Mouse (Mus musculus) CH12.LX (cell line): ENCODE measurements around the gene Foxr1. TPM values are rescaled to one million over a fixed set of nuclear protein-coding genes. Genes with fewer than 3 reads are reported as not detected.

Experiments used
- DNase-seq: peaks from one replicate; pipeline ENCODE4 v3.0.0-alpha.2; 2013; ENCODE audit errors: extremely low read depth
- H3K27ac ChIP-seq: 2 replicates; pipeline ENCODE4 v1.5.1; 2012; ENCODE audit warnings: low read depth, mild to moderate bottlenecking, control low read depth, moderate library complexity; ENCODE audit not compliant: insufficient read depth
- H3K27me3 ChIP-seq: replicated peaks from 2 replicates; pipeline ENCODE3; 2012; ENCODE audit warnings: inconsistent platforms
- H3K36me3 ChIP-seq, 2 experiments: replicated peaks in 1 of 2; 2 replicates each; pipeline versions ENCODE3 to v1.6.1; 2012; ENCODE audit warnings: inconsistent platforms in 1 of 2, low read length in 1 of 2, mild to moderate bottlenecking in 1 of 2, mixed read lengths in 1 of 2, moderate library complexity in 1 of 2; ENCODE audit not compliant: control insufficient read depth in 1 of 2, insufficient read depth in 1 of 2
- H3K4me1 ChIP-seq, 2 experiments: 2 replicates each; pipeline ENCODE4 v1.6.1; 2012; ENCODE audit warnings: inconsistent platforms in 1 of 2, moderate library complexity in 1 of 2; ENCODE audit not compliant: insufficient read depth in 2 of 2, control insufficient read depth in 1 of 2
- H3K4me2 ChIP-seq: 2 replicates; pipeline ENCODE4 v1.6.1; 2012; ENCODE audit warnings: low read depth, mild to moderate bottlenecking, control low read depth; ENCODE audit not compliant: poor library complexity, insufficient read depth, severe bottlenecking
- H3K4me3 ChIP-seq, 3 experiments: fragments of 150-350 bp in 1 of 3; sonication (generic) in 1 of 3; replicated peaks in 1 of 3; 2 replicates each; pipeline versions ENCODE3 to v1.5.1; 2011 to 2012; ENCODE audit warnings: low read depth in 2 of 3, low read length in 2 of 3, mild to moderate bottlenecking in 2 of 3, moderate library complexity in 2 of 3, control low read depth in 1 of 3, improper control_type of control experiment in 1 of 3, inconsistent platforms in 1 of 3, mixed read lengths in 1 of 3; ENCODE audit not compliant: poor library complexity in 1 of 3
- H3K79me2 ChIP-seq: replicated peaks from 2 replicates; pipeline ENCODE4 v1.6.1; 2012; ENCODE audit warnings: mild to moderate bottlenecking, moderate library complexity; ENCODE audit not compliant: control insufficient read depth, poor library complexity, insufficient read depth, severe bottlenecking; ENCODE audit errors: extremely low read depth
- H3K9ac ChIP-seq: 2 replicates; pipeline ENCODE4 v1.6.1; 2012; ENCODE audit warnings: low read depth, mild to moderate bottlenecking, control low read depth, moderate library complexity; ENCODE audit not compliant: insufficient read depth
- H3K9me3 ChIP-seq: replicated peaks from 2 replicates; pipeline ENCODE3; 2012; ENCODE audit warnings: low read length, inconsistent platforms, mixed read lengths
- CHD1 ChIP-seq: IDR thresholded peaks from 2 replicates; pipeline ENCODE4 v1.6.1; 2012; ENCODE audit warnings: low read depth, low read length, improper control_type of control experiment, inconsistent platforms
- CHD2 ChIP-seq: IDR thresholded peaks from 2 replicates; pipeline ENCODE4 v1.6.1; 2011; ENCODE audit warnings: low read length, improper control_type of control experiment
- CTCF ChIP-seq, 2 experiments: IDR thresholded peaks in 1 of 2; conservative IDR thresholded peaks in 1 of 2; 2 replicates each; pipeline ENCODE4 v1.5.1; 2011 to 2012; ENCODE audit warnings: low read depth in 2 of 2, low read length in 2 of 2, improper control_type of control experiment in 1 of 2, inconsistent platforms in 1 of 2, mild to moderate bottlenecking in 1 of 2, moderate library complexity in 1 of 2
- E2F4 ChIP-seq: IDR thresholded peaks from 2 replicates; pipeline ENCODE4 v1.6.1; 2011; ENCODE audit warnings: low read depth, low read length, improper control_type of control experiment; ENCODE audit not compliant: insufficient replicate concordance
- EP300 ChIP-seq: IDR thresholded peaks from 2 replicates; pipeline ENCODE4 v1.6.1; 2011; ENCODE audit warnings: low read length, improper control_type of control experiment
- ETS1 ChIP-seq: conservative IDR thresholded peaks from 2 replicates; pipeline ENCODE4 v1.6.1; 2012; ENCODE audit warnings: low read depth, mild to moderate bottlenecking, inconsistent platforms, low read length, improper control_type of control experiment, moderate library complexity
- GABPA ChIP-seq: IDR thresholded peaks from 2 replicates; pipeline ENCODE4 v1.6.1; 2012; ENCODE audit warnings: low read depth, low read length, improper control_type of control experiment, inconsistent platforms; ENCODE audit not compliant: insufficient replicate concordance
- HCFC1 ChIP-seq: IDR thresholded peaks from 2 replicates; pipeline ENCODE4 v1.6.1; 2012; ENCODE audit warnings: low read depth, mild to moderate bottlenecking, inconsistent platforms, low read length, improper control_type of control experiment
- IRF4 ChIP-seq: IDR thresholded peaks from 2 replicates; pipeline ENCODE4 v1.6.1; 2014; ENCODE audit warnings: low read depth, mild to moderate bottlenecking, inconsistent platforms, low read length, improper control_type of control experiment
- JUND ChIP-seq: conservative IDR thresholded peaks from 2 replicates; pipeline ENCODE4 v1.6.1; 2011; ENCODE audit warnings: low read depth, low read length, improper control_type of control experiment
- KAT2A ChIP-seq: IDR thresholded peaks from 2 replicates; pipeline ENCODE4 v1.6.1; 2012; ENCODE audit warnings: low read length, improper control_type of control experiment, inconsistent platforms; ENCODE audit not compliant: insufficient replicate concordance
- MAFK ChIP-seq: IDR thresholded peaks from 2 replicates; pipeline ENCODE4 v1.6.1; 2011; ENCODE audit warnings: low read length, improper control_type of control experiment; ENCODE audit not compliant: insufficient replicate concordance
- MAX ChIP-seq: IDR thresholded peaks from 2 replicates; pipeline ENCODE4 v1.6.1; 2011; ENCODE audit warnings: low read length, improper control_type of control experiment
- MAZ ChIP-seq: IDR thresholded peaks from 2 replicates; pipeline ENCODE4 v1.6.1; 2012; ENCODE audit warnings: low read depth, mild to moderate bottlenecking, inconsistent platforms, low read length, improper control_type of control experiment, moderate library complexity
- MEF2A ChIP-seq: IDR thresholded peaks from 2 replicates; pipeline ENCODE4 v1.6.1; 2014; ENCODE audit warnings: low read depth, mild to moderate bottlenecking, inconsistent platforms, low read length, improper control_type of control experiment, borderline replicate concordance
- MXI1 ChIP-seq: IDR thresholded peaks from 2 replicates; pipeline ENCODE4 v1.6.1; 2011; ENCODE audit warnings: mild to moderate bottlenecking, low read depth, low read length, improper control_type of control experiment
- NELFE ChIP-seq: IDR thresholded peaks from 2 replicates; pipeline ENCODE4 v1.6.1; 2011; ENCODE audit warnings: low read depth, low read length, improper control_type of control experiment
- NRF1 ChIP-seq: IDR thresholded peaks from 2 replicates; pipeline ENCODE4 v1.6.1; 2014; ENCODE audit warnings: low read depth, mild to moderate bottlenecking, inconsistent platforms, low read length, improper control_type of control experiment, moderate library complexity
- PAX5 ChIP-seq: IDR thresholded peaks from 2 replicates; pipeline ENCODE4 v1.6.1; 2012; ENCODE audit warnings: low read length, inconsistent platforms, mixed read lengths
- RAD21 ChIP-seq: IDR thresholded peaks from 2 replicates; pipeline ENCODE4 v1.6.1; 2011; ENCODE audit warnings: low read depth, mild to moderate bottlenecking, low read length, improper control_type of control experiment, moderate library complexity
- SIN3A ChIP-seq: IDR thresholded peaks from 2 replicates; pipeline ENCODE4 v1.6.1; 2012; ENCODE audit warnings: low read length, improper control_type of control experiment, inconsistent platforms
- UBTF ChIP-seq: IDR thresholded peaks from 2 replicates; pipeline ENCODE4 v1.6.1; 2012; ENCODE audit warnings: low read depth, mild to moderate bottlenecking, inconsistent platforms, low read length, improper control_type of control experiment, moderate library complexity
- USF1 ChIP-seq: IDR thresholded peaks from 2 replicates; pipeline ENCODE4 v1.6.1; 2014; ENCODE audit warnings: low read depth, mild to moderate bottlenecking, inconsistent platforms, low read length, improper control_type of control experiment
- USF2 ChIP-seq: conservative IDR thresholded peaks from 2 replicates; pipeline ENCODE4 v1.6.1; 2011; ENCODE audit warnings: low read depth, low read length, improper control_type of control experiment
- ZKSCAN1 ChIP-seq: IDR thresholded peaks from 2 replicates; pipeline ENCODE4 v1.6.1; 2012; ENCODE audit warnings: low read depth, inconsistent platforms, low read length, improper control_type of control experiment, borderline replicate concordance
- ZMIZ1 ChIP-seq: IDR thresholded peaks from 2 replicates; pipeline ENCODE4 v1.6.1; 2012; ENCODE audit warnings: low read depth, mild to moderate bottlenecking, inconsistent platforms, low read length, improper control_type of control experiment
- ZNF384 ChIP-seq: IDR thresholded peaks from 2 replicates; pipeline ENCODE4 v1.6.1; 2012; ENCODE audit warnings: low read depth, low read length, improper control_type of control experiment, inconsistent platforms
- dilution Hi-C: fragments of 300-500 bp; cut with MboI; formaldehyde crosslinking; loops from 2 replicates; pipeline ENCODE4 v1.14.3; 2020; ENCODE audit warnings: low sequenced_read_pairs; ENCODE audit not compliant: extremely low pct_unique_long_range_greater_than_20kb, extremely low pct_ligation_motif_present
- in situ Hi-C: fragments of 300-500 bp; cut with MboI; formaldehyde crosslinking; loops from 3 replicates; pipeline ENCODE4 v1.14.3; 2019; ENCODE audit warnings: low sequenced_read_pairs, low pct_ligation_motif_present, low pct_unique_long_range_greater_than_20kb, mixed read lengths
- polyA plus RNA-seq: library from polyadenylated mRNA; unstranded; fragments of >175 nt; gene quantifications from 2 replicates; pipeline ENCODE4 v1.2.1, GENCODE M21; 2012; ENCODE audit warnings: low read depth; ENCODE audit not compliant: insufficient read length
- total RNA-seq, 2 experiments: library from RNA; depleted of rRNA; stranded (reverse); fragments of 300-350 nt in 1 of 2; fragments of >200 nt in 1 of 2; gene quantifications; 2 replicates each; pipeline ENCODE4 v1.2.3; 2012 to 2014

Foxr1 gene
- total and polyA plus RNA-seq, 3 experiments = 0.21 to 1.4 TPM; not detected in 1

DNA sequence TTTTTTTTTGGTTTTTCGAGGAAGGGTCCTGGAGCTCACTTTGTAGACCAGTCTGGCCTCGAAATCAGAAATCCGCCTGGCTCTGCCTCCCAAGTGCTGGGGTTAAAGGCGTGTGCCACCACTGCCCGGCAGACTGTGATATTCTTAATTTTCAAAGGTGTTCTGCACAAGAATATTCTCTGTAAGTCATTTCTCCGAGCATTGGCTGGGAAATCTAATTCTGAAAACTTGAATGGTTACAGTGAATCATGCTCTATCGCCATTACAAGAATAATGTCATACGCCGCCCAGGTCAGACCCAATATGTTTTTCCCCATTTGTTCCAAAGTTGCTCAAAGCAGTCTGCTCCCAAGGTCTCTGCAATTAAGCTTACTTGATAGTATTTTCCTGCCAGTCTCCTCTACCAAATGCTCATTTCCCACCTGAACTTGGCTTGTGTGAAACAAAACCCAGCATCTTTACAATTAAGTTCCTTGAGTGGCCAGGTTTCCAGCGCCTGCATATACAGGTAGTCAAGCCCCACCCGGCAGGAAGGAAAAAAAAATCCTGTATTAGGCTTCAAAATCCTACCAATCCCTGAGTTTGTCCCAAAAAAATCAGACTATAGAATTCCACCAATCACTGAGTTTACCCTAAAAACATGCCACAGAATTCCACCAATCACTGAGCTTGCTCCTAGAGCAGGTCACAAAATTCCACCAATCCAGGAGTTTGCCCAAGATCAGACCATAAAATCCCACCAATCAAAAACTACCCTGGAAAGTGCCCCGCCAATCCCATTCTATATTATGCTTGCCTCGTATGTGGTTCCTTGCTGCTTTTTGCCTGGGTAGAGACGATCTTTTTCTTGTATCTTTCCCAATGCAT is 22.2 kb downstream of the Foxr1 start, which contains the start of gene Ccdc84:
Ccdc84 (minus strand) TSS at position 51 of the 867 bp plus-strand sequence.
- Histone ChIP-seq H3K27me3 (no peaks in the 10 kb centered on the region), H3K79me2 (no peaks in the 10 kb centered on the region; the same call in 1 of the 2 replicates), H3K4me1 (peaks cover 4 to 41% of the 10 kb centered on the region in 2 experiments; a peak in 3 of 4 replicates), H3K27ac (peak within 1 kb of the TSS; percentile 53), H3K9me3 (no peaks in the 10 kb centered on the region), H3K4me2 (peak within 1 kb of the TSS; percentile 92), H3K36me3 (peaks cover 13 to 40% of the 10 kb centered on the region in 2 experiments), H3K4me3 (peak within 1 kb of the TSS; percentile 74 to 83 (median 79)), H3K9ac (peak within 1 kb of the TSS; percentile 75)
- no peak for DNase-seq
- in situ Hi-C loops = no loop called here
- dilution Hi-C loops = no loop called here
- no peak for TF ChIP-seq MAFK
- no peak for TF ChIP-seq SIN3A
- no peak for TF ChIP-seq USF1
- TF ChIP-seq CHD1 = no peak
- TF ChIP-seq GABPA = no peak
- TF ChIP-seq E2F4 = no peak
- no peak for TF ChIP-seq ZNF384
- TF ChIP-seq JUND = no peak
- TF ChIP-seq ZMIZ1 = no peak
- TF ChIP-seq MEF2A = no peak
- no peak for TF ChIP-seq CHD2
- TF ChIP-seq EP300 = no peak
- TF ChIP-seq PAX5 = no peak
- no peak for TF ChIP-seq NELFE
- TF ChIP-seq IRF4 = no peak
- TF ChIP-seq ZKSCAN1 = no peak

DNA sequence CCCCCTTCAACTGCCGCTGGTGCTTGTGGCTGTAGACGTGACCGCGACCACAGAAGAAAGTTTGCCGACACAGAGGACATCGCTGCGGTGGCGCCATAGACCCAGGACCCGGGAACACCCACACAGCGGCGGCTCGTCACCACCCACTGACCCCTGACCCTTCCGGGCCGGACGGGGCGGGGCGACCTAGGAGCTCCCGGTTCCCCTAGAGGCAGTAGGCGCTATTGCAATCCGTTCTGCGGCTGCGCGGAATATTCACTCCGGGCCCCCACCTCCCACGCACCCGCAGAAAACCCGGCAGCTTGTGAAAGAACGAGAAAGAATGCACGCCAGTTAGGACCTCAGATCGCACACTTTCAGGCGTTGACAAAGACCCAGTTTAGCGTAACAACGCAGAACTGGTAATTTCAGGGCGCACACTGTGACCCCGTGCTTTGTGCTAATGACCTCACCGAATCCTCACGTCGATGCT is 23.0 kb downstream of the Foxr1 start:
- peak overlapping the region; percentile 78; the same call in 1 of the 2 replicates for H3K4me2 ChIP-seq
- H3K4me1 ChIP-seq = peaks cover 4 to 38% of the 10 kb centered on the region in 2 experiments; a peak in 3 of 4 replicates
- in situ Hi-C loops (no loop called here), dilution Hi-C loops (no loop called here)
- no peaks in the 10 kb centered on the region for H3K9me3 ChIP-seq
- peak overlapping the region; percentile 74 to 83 (median 79) for H3K4me3 ChIP-seq
- peaks cover 18 to 42% of the 10 kb centered on the region in 2 experiments for H3K36me3 ChIP-seq
- peak overlapping the region; percentile 53; the same call in 1 of the 2 replicates for H3K27ac ChIP-seq
- H3K27me3 ChIP-seq = no peaks in the 10 kb centered on the region
- peak overlapping the region; percentile 75 for H3K9ac ChIP-seq
- no peaks in the 10 kb centered on the region; the same call in 1 of the 2 replicates for H3K79me2 ChIP-seq
- peak; percentile 84 for DNase-seq
- TF ChIP-seq GABPA (no peak; the same call in 1 of the 2 replicates), E2F4 (no peak), KAT2A (peak; percentile 65; the same call in 1 of the 2 replicates), CHD2 (peak; percentile 87), USF2 (no peak), CTCF (conservative IDR thresholded peaks at IDR 0.05 in 1 of 2, IDR thresholded peaks at IDR 0.05 in 1 of 2; ENCODE audit: low read depth in 2 of 2, low read length in 2 of 2) (peak; percentile 14 to 67; a peak in 2 of 4 replicates), MXI1 (no peak), NELFE (peak; percentile 89), JUND (no peak), MAX (peak; percentile 75), RAD21 (no peak), SIN3A (peak; percentile 77), MAFK (no peak), ZMIZ1 (peak; percentile 81), ZKSCAN1 (no peak), MAZ (peak; percentile 99), ETS1 (0 out of 2 replicates have a peak, but pooled peaks have one; percentile 23), NRF1 (peak; percentile 86), UBTF (peak; percentile 76; the same call in 1 of the 2 replicates), EP300 (no peak), HCFC1 (peak; percentile 83)
